Mouse (Mus musculus) right cerebral cortex, postnatal 4 days (tissue): ENCODE measurements around the gene Atp2a2.

Experiments
- DNase-seq: peaks from one replicate; pipeline ENCODE4 v3.0.0-alpha.2; 2022

Atp2a2 gene

DNA sequence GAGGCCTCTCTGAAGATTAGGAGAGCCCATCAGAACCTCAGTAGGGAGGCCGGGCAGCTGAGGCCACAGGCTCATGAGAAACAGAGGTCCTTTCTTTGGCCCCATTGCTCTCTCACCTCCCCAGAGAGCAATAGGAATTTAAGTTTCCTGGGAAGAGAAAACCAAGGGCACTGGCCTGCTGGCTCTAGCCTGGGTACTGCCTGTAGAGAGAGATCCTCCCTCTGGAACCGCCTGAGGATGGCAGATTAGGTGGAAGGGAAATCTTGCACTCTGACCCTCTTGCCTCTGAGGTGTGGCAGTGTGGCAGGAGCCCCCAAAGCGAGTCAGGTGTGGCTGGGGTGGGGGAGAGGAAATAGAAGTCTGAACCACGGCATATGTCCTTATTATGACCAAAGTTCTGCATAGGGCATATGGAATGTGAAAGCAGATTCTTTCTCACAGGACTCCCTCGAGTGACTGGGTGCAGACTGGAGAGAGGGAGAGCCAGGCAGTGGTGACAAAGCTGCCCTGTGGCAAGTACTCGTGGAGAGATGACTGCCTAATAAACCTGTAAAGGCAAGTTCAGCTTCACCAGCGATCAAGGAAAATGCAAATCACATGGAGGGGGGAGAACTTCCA lies 17.1 kb upstream of the Atp2a2 start:
- DNase-seq, result no peak

DNA sequence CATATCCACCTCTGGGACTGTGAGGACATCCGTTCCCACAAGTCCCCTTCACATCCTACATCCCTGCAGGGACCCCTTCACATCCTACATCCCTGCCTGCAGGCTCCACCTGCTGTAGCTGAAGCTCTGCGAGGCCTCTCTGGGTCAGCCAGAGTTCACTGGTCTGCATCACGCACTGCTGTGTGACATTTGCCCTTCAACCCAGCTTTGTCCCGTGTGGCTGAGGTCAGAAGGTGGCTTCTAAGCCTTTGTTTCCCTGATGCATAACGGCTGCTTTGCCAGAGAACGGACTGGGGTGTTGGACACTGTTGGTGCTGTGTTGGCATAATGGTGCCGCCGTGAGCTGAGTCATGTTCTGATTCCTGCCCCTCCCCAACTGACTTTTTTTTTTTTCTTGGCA lies 16.2 kb upstream of the Atp2a2 start:
- no peak for DNase-seq

DNA sequence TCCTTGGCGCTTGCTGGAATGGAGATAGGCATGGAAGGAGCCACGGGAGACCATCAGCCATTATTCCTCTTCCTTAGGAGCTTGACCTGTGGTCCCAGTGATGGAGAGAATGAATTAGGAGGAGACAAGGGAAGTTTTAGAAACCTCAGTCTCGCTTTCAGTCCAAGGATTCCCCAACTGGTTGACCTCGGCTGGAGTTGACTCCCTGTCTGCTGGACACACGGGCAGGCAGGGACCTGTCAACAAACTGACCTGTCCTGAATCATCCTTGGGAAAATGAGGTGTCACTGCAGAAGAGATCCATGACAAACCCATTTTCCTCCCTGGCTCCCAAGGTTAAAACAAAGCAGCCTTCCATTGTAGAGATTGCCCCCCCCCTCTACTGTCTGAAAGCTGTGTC lies 14.9 kb upstream of the Atp2a2 start:
- no peak for DNase-seq

- DNase-seq, result no peak
These were observed 14.2 kb upstream of the Atp2a2 start for GRCm38 (mm10) chr5:122516029-122516730.

DNA sequence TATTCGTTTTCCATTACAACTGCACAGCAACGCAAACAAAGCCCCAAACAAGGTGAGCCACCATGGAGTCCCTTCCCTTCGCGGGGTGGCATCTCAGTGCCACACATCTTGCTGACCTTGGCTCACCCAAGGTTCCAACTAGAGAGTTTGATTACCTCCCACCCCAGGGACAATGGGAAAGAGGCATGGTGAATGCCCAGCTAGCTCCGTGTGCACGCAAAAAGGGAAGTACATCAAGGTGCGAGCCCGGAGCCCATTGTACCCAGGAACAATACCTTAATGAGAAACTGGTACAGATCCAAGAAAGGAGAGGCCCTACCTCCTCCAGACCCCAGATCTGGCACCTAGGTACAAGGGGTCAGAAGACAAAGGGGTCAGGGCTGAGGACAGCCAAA lies 12.1 kb upstream of the Atp2a2 start:
- DNase-seq, result no peak

DNA sequence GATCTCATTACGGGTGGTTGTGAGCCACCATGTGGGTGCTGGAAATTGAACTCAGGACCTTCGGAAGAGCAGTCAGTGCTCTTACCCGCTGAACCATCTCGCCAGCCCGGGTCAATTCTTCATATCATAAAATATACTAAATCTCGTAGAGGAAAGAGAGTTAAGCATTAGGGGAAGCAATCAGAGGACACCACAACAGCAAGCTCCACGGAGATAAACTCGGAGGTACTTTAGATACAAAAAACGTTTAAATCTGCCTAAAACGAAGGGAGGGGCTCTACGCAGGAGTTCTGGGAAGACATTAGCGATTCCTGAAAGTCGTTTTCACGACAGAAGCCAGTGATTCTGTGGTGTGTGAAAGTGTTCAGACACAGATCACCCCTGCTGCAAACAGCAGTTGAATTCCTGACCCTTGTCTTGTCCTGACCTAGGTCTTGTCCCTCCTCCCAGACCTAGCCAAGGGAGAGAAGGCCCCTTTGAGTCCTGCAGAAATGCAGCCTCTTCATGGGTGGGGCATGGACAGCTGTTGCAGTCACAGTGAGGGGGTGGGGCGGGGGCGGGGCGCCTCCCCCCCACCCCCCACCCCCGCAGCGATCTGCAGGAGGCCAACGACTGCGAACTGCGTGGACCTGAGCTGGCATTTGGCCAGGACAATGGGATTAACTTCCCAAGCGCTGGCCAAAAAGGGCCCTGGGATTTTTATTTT lies 11.5 kb upstream of the Atp2a2 start:
- no peak for DNase-seq

DNA sequence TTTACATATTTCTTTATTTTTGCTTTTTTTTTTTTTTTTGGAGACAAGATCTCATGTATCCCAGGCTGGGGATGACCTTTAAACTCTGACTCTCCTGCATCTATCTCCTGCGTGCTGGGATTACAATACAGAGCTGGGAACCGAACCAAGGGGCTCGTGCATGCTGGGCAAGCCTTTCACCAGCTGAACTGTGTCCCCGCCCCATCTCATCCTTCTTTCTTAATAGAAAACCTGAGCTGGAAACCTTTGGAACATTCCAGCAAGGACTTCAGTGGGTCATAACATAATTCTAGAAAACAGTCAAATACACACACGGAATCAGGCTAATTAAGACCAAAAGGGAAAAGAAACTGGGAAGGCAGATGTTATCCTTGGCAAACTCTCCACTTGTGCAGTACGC lies 10.0 kb upstream of the Atp2a2 start:
- no peak for DNase-seq

GRCm38 (mm10) chr5:122511405-122511804 lies 9.4 kb upstream of the Atp2a2 start:
- no peak for DNase-seq

- no peak for DNase-seq
These were observed 8.7 kb upstream of the Atp2a2 start for GRCm38 (mm10) chr5:122510651-122511157.

DNA sequence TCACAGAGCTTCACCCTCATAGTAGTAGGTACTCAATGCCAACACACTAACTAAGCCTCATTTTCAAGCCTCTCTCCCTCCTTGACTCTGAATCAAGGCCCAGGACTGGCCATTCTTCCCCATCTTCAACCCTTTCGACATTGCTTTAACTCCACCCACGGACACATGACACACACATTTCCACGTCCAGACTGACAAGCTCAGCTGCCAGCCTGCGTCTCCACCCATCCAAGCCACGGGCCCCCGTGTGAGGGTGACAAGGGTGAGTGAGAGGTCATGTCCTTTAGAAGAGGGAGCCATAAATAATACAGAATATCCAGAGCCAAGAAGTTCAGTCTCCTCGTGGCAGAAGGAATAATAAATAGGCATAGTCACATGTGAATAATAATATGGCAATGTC lies 7.6 kb upstream of the Atp2a2 start:
- DNase-seq, result no peak

- DNase-seq, result no peak
These were observed 6.9 kb upstream of the Atp2a2 start for GRCm38 (mm10) chr5:122508861-122509306.

DNA sequence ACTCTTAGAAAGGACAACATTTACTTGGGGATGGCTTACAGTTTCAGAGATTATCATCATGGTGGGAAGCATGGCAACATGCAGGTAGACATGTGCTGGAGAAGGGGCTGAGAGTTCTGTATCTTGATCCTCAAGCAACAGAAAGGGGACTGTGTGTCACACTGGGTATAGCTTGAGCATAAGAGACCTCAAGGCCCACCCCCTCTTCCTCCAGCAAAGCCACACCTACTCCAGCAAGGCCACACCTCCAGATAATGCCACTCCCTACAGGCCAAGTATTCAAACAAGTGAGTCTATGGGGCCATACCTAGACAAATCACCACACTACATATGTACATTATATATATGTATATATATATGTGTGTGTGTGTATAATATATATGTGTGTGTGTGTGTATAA lies 5.4 kb upstream of the Atp2a2 start:
- no peak for DNase-seq

DNA sequence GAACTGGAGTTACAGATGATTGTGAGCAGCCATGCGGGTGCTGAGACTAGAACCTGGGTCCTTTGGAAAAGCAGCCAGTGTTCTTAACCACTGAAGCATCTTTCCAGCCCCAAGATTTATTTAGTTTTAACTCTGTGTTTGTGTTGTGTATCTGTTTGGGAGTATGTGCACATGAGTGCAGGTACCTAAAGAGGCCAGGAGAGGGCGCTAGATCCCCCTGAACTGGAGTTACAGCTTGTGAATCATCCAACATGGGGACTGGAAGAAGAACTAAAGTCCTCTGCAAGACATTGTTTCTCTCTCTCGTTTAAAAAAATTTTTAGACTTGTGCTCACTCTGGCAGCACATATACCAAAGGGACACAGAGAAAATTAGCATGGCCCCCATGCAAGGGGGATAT lies 4.4 kb upstream of the Atp2a2 start:
- no peak for DNase-seq

- no peak for DNase-seq
These were observed 3.5 kb upstream of the Atp2a2 start for GRCm38 (mm10) chr5:122505554-122505953.

DNA sequence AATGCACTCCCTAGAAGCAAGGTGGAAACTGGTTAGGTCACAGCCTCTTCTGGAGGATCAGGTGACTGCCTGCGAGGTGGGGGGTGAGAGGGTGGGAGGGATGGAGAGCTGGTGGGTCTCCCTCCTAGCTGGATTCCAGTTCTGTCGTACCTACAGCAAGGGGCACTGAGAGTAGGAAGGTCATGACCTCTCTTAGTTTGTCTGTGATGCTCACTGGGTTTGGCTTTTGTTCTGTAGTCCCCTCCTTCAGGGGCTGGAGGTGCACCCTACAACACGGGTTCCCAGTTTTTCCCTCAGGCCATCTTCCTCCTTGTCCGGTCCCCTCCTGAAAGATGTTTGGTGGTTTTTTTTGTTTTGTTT lies 1.7 kb upstream of the Atp2a2 start:
- no peak for DNase-seq

- DNase-seq, result no peak
These were observed 1.2 kb upstream of the Atp2a2 start for GRCm38 (mm10) chr5:122503015-122503759.

- peak; percentile 62 for DNase-seq
These were observed 636 bp downstream of the Atp2a2 start for GRCm38 (mm10) chr5:122501101-122502076.

DNA sequence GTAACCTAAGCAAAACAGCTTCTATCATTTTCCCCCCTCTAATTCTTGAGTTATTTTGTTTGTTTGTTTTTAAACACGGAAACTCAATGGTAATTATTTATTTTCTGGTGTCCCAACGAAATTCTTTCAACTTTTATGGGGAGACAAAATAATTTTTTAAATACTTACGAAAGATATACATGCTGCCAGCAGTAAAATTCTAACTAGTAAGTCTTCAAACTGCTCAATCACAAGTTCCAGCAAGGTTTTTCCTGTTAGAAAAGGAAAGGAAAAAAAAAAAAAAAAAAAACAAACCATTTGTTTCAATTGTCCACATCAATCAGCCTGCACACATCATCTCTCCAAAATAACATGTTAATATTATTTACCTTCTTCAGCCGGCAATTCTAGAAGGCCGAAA lies 1.5 kb downstream of the Atp2a2 start:
- DNase-seq, result no peak

- no peak for DNase-seq
These were observed 1.9 kb downstream of the Atp2a2 start for GRCm38 (mm10) chr5:122500141-122500540.

DNA sequence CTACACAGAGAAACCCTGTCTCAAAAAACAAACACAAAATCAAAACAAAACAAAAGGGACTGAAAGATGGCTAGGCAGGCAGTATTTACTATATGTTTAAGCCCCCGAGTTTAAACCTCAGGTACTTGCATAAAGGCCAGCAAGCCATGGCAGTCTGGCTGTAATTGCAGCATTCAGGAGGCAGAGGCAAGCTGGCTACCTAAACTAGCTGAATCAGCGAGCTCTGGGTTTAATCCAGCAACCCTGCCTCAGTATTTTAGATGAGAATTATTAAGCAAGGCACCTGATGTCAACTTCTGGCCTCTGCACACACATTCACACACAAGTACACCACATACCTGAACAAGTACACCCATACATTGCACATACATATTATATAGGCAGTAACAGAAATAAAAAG lies 4.0 kb downstream of the Atp2a2 start:
- no peak for DNase-seq

- no peak for DNase-seq
These were observed 5.0 kb downstream of the Atp2a2 start for GRCm38 (mm10) chr5:122496990-122497389.

GRCm38 (mm10) chr5:122494449-122494848 lies 7.6 kb downstream of the Atp2a2 start:
- no peak for DNase-seq
